Mouse (Mus musculus) midbrain, embryonic 14.5 days (tissue): Measurements from ENCODE around the gene Zfp180. TPM values are rescaled to one million over a fixed set of nuclear protein-coding genes. Genes with fewer than 3 reads are reported as not detected.
A peak's percentile ranks its signal among the peaks of the same experiment; 100 is the strongest.
"Not testable (repeated sequence)": the region's sequence is repeated elsewhere in the genome, so short reads cannot be mapped to it uniquely, and the experiment has no call there.

Experiments used
- ATAC-seq: fragments of 200-750 bp; cut with Nextera tagmentation; 2 replicates; pipeline ENCODE4 v1.8.0; 2017; ENCODE audit warnings: moderate number of reproducible peaks, moderate library complexity; ENCODE audit not compliant: low FRiP score, low TSS enrichment
- DNase-seq: peaks from one replicate; pipeline ENCODE4 v3.0.0-alpha.2; 2015
- H3K27ac ChIP-seq: fragments of 300-500 bp; sonication (generic); replicated peaks from 2 replicates; pipeline ENCODE4 v1.5.1; 2014; ENCODE audit warnings: mild to moderate bottlenecking, low read depth, low read length, moderate library complexity
- H3K27me3 ChIP-seq: fragments of 300-500 bp; sonication (generic); 2 replicates; pipeline ENCODE4 v1.6.1; 2014; ENCODE audit warnings: low read length, control low read depth, mixed read lengths; ENCODE audit not compliant: control insufficient read depth, insufficient read depth
- H3K36me3 ChIP-seq: fragments of 300-500 bp; sonication (generic); 2 replicates; pipeline ENCODE4 v1.6.1; 2014; ENCODE audit warnings: low read length, control low read depth; ENCODE audit not compliant: control insufficient read depth, insufficient read depth
- H3K4me1 ChIP-seq: fragments of 300-500 bp; sonication (generic); 2 replicates; pipeline ENCODE4 v1.6.1; 2014; ENCODE audit warnings: mild to moderate bottlenecking, antibody characterized with exemption, low read length, control low read depth; ENCODE audit not compliant: control insufficient read depth, insufficient read depth
- H3K4me2 ChIP-seq: fragments of 300-500 bp; sonication (generic); 2 replicates; pipeline ENCODE4 v1.6.1; 2014; ENCODE audit warnings: mild to moderate bottlenecking, low read length, moderate library complexity
- H3K4me3 ChIP-seq: fragments of 300-500 bp; sonication (generic); replicated peaks from 2 replicates; pipeline ENCODE4 v1.5.1; 2014; ENCODE audit warnings: low read depth, low read length
- H3K9ac ChIP-seq: fragments of 300-500 bp; sonication (generic); replicated peaks from 2 replicates; pipeline ENCODE4 v1.6.1; 2014; ENCODE audit warnings: mild to moderate bottlenecking, low read length, moderate library complexity
- H3K9me3 ChIP-seq: fragments of 300-500 bp; sonication (generic); 2 replicates; pipeline ENCODE4 v1.6.1; 2016; ENCODE audit warnings: low read length, control low read depth, mixed read lengths; ENCODE audit not compliant: control insufficient read depth
- WGBS: fragments of 180-500 bp; shearing (Covaris S2); extraction: QIAGEN DNeasy Blood & Tissue Kit; methylation state at CpG from one replicate; pipeline ENCODE4 v1.1.7; 2014; 5-methylcytosine and 5-hydroxymethylcytosine counted together
- polyA plus RNA-seq: library from polyadenylated mRNA; unstranded; fragments of >200 nt; fragmentation: Nextera tagmentation; extraction: Ambion mirVana; gene quantifications from 2 replicates; pipeline ENCODE4 v1.2.1, GENCODE M21; 2014

Gene Zfp180
- 34.1 and 41.6 TPM in 2 replicates for polyA plus RNA-seq

GRCm38 (mm10) chr7:24081634-24082431 lies at the start of gene Zfp180:
Zfp180 (plus strand) TSS chr7:24081924.
- no peaks in the 10 kb centered on the region for H3K27me3 ChIP-seq
- peaks cover 15% of the 10 kb centered on the region; the same call in 1 of the 2 replicates for H3K4me1 ChIP-seq
- peak; percentile 99 for DNase-seq
- peak within 1 kb of the TSS; percentile 78 for H3K27ac ChIP-seq
- peak within 1 kb of the TSS; percentile 80 for H3K9ac ChIP-seq
- peaks cover 12% of the 10 kb centered on the region; the same call in 1 of the 2 replicates for H3K36me3 ChIP-seq
- peak; percentile 96 for ATAC-seq
- peaks cover 11% of the 10 kb centered on the region for H3K9me3 ChIP-seq
- WGBS: 20% methylated on average over 44 of the region's 44 CpGs
- H3K4me3 ChIP-seq: peak within 1 kb of the TSS; percentile 90
- H3K4me2 ChIP-seq: peak within 1 kb of the TSS; percentile 77

- no peak for DNase-seq
- Histone ChIP-seq H3K9me3 (no peaks in the 10 kb centered on the region), H3K27ac (no peak within 1 kb of the TSS), H3K27me3 (no peaks in the 10 kb centered on the region), H3K36me3 (no peaks in the 10 kb centered on the region), H3K9ac (no peak within 1 kb of the TSS), H3K4me2 (no peak within 1 kb of the TSS), H3K4me1 (no peaks in the 10 kb centered on the region), H3K4me3 (no peak within 1 kb of the TSS)
- 80% methylated on average over 4 of the region's 4 CpGs for WGBS
- ATAC-seq: no peak
Measured at GRCm38 (mm10) chr7:24052660-24053304, 28.9 kb upstream of the Zfp180 start, which contains the start of gene Vmn1r183. Vmn1r183 (plus strand) TSS chr7:24053254.

- H3K27me3 ChIP-seq, H3K4me2 ChIP-seq, H3K4me3 ChIP-seq, H3K27ac ChIP-seq, H3K36me3 ChIP-seq, H3K9ac ChIP-seq, H3K9me3 ChIP-seq, H3K4me1 ChIP-seq, DNase-seq, ATAC-seq: not testable (repeated sequence)
- 69% methylated on average over 1 of the region's 1 CpGs for WGBS
Measured at GRCm38 (mm10) chr7:24074424-24074823, 7.3 kb upstream of the Zfp180 start.

GRCm38 (mm10) chr7:24082457-24083235 lies 922 bp downstream of the Zfp180 start:
- Histone ChIP-seq H3K9ac (peak overlapping the region; percentile 80), H3K27me3 (no peaks in the 10 kb centered on the region), H3K9me3 (peaks cover 16% of the 10 kb centered on the region), H3K4me2 (peak overlapping the region; percentile 77), H3K4me1 (peaks cover 15% of the 10 kb centered on the region; the same call in 1 of the 2 replicates), H3K27ac (peak overlapping the region; percentile 78), H3K36me3 (peaks cover 19% of the 10 kb centered on the region), H3K4me3 (peak overlapping the region; percentile 90)
- ATAC-seq: peak; percentile 2; the same call in 1 of the 2 replicates
- DNase-seq: no peak
- WGBS: 61% methylated on average over 15 of the region's 15 CpGs

GRCm38 (mm10) chr7:24086871-24087270 lies 5.1 kb downstream of the Zfp180 start:
- peaks cover 26% of the 10 kb centered on the region for H3K9me3 ChIP-seq
- 94% methylated on average over 4 of the region's 4 CpGs for WGBS
- ATAC-seq: no peak
- no peak overlapping the region for H3K4me2 ChIP-seq
- DNase-seq: no peak
- H3K4me3 ChIP-seq: no peak overlapping the region
- H3K4me1 ChIP-seq: peaks cover 11% of the 10 kb centered on the region; the same call in 1 of the 2 replicates
- no peak overlapping the region for H3K27ac ChIP-seq
- H3K36me3 ChIP-seq: peaks cover 25% of the 10 kb centered on the region
- no peak overlapping the region for H3K9ac ChIP-seq
- no peaks in the 10 kb centered on the region for H3K27me3 ChIP-seq

GRCm38 (mm10) chr7:24087485-24088125 lies 5.9 kb downstream of the Zfp180 start:
- no peak for DNase-seq
- H3K4me3 ChIP-seq: no peak overlapping the region
- H3K27me3 ChIP-seq: no peaks in the 10 kb centered on the region
- WGBS: 98% methylated on average over 12 of the region's 12 CpGs
- no peak overlapping the region for H3K9ac ChIP-seq
- no peak overlapping the region for H3K4me2 ChIP-seq
- ATAC-seq: no peak
- peaks cover 23% of the 10 kb centered on the region for H3K9me3 ChIP-seq
- H3K27ac ChIP-seq: no peak overlapping the region
- peaks cover 25% of the 10 kb centered on the region for H3K36me3 ChIP-seq
- peaks cover 8% of the 10 kb centered on the region; the same call in 1 of the 2 replicates for H3K4me1 ChIP-seq

GRCm38 (mm10) chr7:24104403-24104802 lies 22.7 kb downstream of the Zfp180 start:
- Histone ChIP-seq H3K4me3 (no peak overlapping the region), H3K27ac (no peak overlapping the region), H3K9me3 (peaks cover 89% of the 10 kb centered on the region), H3K4me2 (no peak overlapping the region), H3K4me1 (no peaks in the 10 kb centered on the region), H3K36me3 (peaks cover 98% of the 10 kb centered on the region), H3K9ac (no peak overlapping the region), H3K27me3 (no peaks in the 10 kb centered on the region)
- DNase-seq (no peak), ATAC-seq (0 out of 2 replicates have a peak, but pooled peaks have one; percentile 55)
- 95% methylated on average over 9 of the region's 9 CpGs for WGBS

GRCm38 (mm10) chr7:24105144-24105703 lies 23.5 kb downstream of the Zfp180 start:
- H3K27ac ChIP-seq: no peak overlapping the region
- DNase-seq (peak; percentile 8), ATAC-seq (no peak)
- 97% methylated on average over 18 of the region's 18 CpGs for whole genome bisulfite sequencing
- peaks cover 90% of the 10 kb centered on the region for H3K36me3 ChIP-seq
- no peak overlapping the region for H3K4me2 ChIP-seq
- no peaks in the 10 kb centered on the region for H3K27me3 ChIP-seq
- H3K9ac ChIP-seq: no peak overlapping the region
- H3K9me3 ChIP-seq: peaks cover 84% of the 10 kb centered on the region
- H3K4me1 ChIP-seq: no peaks in the 10 kb centered on the region
- H3K4me3 ChIP-seq: no peak overlapping the region
